Mouse (Mus musculus) liver, postnatal 0 days (tissue): ENCODE measurements around the gene Rhno1. TPM values are rescaled to one million over a fixed set of nuclear protein-coding genes. Genes with fewer than 3 reads are reported as not detected.

ENCODE experiments used
- ATAC-seq: fragments of 200-750 bp; cut with Nextera tagmentation; 2 replicates; pipeline ENCODE4 v1.8.0; 2017; ENCODE audit warnings: mild to moderate bottlenecking, moderate library complexity
- DNase-seq: peaks from one replicate; pipeline ENCODE4 v3.0.0-alpha.2; 2016
- H3K27ac ChIP-seq: fragments of 300-500 bp; sonication (generic); 2 replicates; pipeline ENCODE4 v1.5.1; 2014; ENCODE audit warnings: antibody characterized with exemption, moderate library complexity, mild to moderate bottlenecking, low read depth
- H3K27me3 ChIP-seq: fragments of 300-500 bp; sonication (generic); 2 replicates; pipeline ENCODE4 v1.6.1; 2014; ENCODE audit warnings: low read length, control low read depth, mixed read lengths; ENCODE audit not compliant: insufficient read depth
- H3K36me3 ChIP-seq: fragments of 300-500 bp; sonication (generic); replicated peaks from 2 replicates; pipeline ENCODE4 v1.6.1; 2014; ENCODE audit warnings: mild to moderate bottlenecking, control low read depth, low read length, moderate library complexity, mixed read lengths; ENCODE audit not compliant: insufficient read depth
- H3K4me1 ChIP-seq: fragments of 300-500 bp; sonication (generic); 2 replicates; pipeline ENCODE4 v1.6.1; 2014; ENCODE audit warnings: antibody characterized with exemption, mild to moderate bottlenecking, control low read depth; ENCODE audit not compliant: insufficient read depth
- H3K4me2 ChIP-seq: fragments of 300-500 bp; sonication (generic); 2 replicates; pipeline ENCODE4 v1.6.1; 2014; ENCODE audit warnings: low read depth, mild to moderate bottlenecking, low read length, moderate library complexity, mixed read lengths
- H3K4me3 ChIP-seq: fragments of 300-500 bp; sonication (generic); 2 replicates; pipeline ENCODE4 v1.5.1; 2014; ENCODE audit warnings: low read depth, low read length
- H3K9ac ChIP-seq: fragments of 300-500 bp; sonication (generic); replicated peaks from 2 replicates; pipeline ENCODE4 v1.6.1; 2014; ENCODE audit warnings: mild to moderate bottlenecking, moderate library complexity
- H3K9me3 ChIP-seq: fragments of 300-500 bp; sonication (generic); 2 replicates; pipeline ENCODE4 v1.6.1; 2016; ENCODE audit warnings: mild to moderate bottlenecking, control low read depth, low read length, mixed read lengths
- CTCF ChIP-seq: sonication (generic); IDR thresholded peaks from 2 replicates; pipeline ENCODE4 v1.5.1; 2016; ENCODE audit warnings: antibody characterized with exemption, low read depth
- EP300 ChIP-seq: IDR thresholded peaks from 2 replicates; pipeline ENCODE4 v1.6.1; 2016; ENCODE audit warnings: antibody characterized with exemption, low read depth, mild to moderate bottlenecking
- WGBS: fragments of 180-500 bp; shearing (Covaris S2); extraction: QIAGEN DNeasy Blood & Tissue Kit; methylation state at CpG from one replicate; pipeline ENCODE4 v1.1.7; 2014; ENCODE audit not compliant: insufficient replicate concordance; 5-methylcytosine and 5-hydroxymethylcytosine counted together
- polyA plus RNA-seq: library from polyadenylated mRNA; unstranded; fragments of >200 nt; fragmentation: Nextera tagmentation; extraction: Ambion mirVana; gene quantifications from 2 replicates; pipeline ENCODE4 v1.2.1, GENCODE M21; 2015

Gene Rhno1
- polyA plus RNA-seq, 1 experiment from 2014 or later: 30.0 TPM

DNA sequence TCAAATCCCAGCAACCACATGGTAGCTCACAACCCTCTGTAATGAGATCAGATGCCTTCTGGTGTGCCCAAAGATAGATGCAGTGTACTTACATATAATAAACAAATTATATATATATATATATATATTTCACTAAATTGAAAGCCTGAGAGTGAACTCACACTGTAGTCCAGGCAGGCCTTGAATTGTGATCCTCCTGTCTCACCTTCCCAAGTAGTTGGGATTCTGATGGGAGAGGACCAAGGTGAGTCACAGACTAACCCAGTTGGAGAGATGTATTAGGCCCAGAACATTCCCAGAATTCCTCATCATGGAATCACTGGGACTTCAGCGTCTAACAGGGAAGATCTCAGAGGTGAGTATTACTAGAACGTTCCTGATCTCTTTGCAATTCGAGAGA lies 36.3 kb upstream of the Rhno1 start, which contains the start of gene Nrip2:
TSS of gene Nrip2 (plus strand) at position 301 of the 400 bp plus-strand sequence.
- H3K9me3 ChIP-seq: no peaks in the 10 kb centered on the region
- no peak within 1 kb of the TSS for H3K9ac ChIP-seq
- ATAC-seq: no peak
- no peaks in the 10 kb centered on the region for H3K4me1 ChIP-seq
- DNase-seq: no peak
- TF ChIP-seq EP300: no peak
- H3K36me3 ChIP-seq: no peaks in the 10 kb centered on the region
- no peaks in the 10 kb centered on the region for H3K27me3 ChIP-seq
- H3K27ac ChIP-seq: 0 out of 2 replicates have a peak within 1 kb of the TSS, but pooled peaks have one; percentile 51
- H3K4me3 ChIP-seq: peak within 1 kb of the TSS; percentile 5
- 74% methylated on average over 3 of the region's 3 CpGs for WGBS
- H3K4me2 ChIP-seq: peak within 1 kb of the TSS; percentile 51

DNA sequence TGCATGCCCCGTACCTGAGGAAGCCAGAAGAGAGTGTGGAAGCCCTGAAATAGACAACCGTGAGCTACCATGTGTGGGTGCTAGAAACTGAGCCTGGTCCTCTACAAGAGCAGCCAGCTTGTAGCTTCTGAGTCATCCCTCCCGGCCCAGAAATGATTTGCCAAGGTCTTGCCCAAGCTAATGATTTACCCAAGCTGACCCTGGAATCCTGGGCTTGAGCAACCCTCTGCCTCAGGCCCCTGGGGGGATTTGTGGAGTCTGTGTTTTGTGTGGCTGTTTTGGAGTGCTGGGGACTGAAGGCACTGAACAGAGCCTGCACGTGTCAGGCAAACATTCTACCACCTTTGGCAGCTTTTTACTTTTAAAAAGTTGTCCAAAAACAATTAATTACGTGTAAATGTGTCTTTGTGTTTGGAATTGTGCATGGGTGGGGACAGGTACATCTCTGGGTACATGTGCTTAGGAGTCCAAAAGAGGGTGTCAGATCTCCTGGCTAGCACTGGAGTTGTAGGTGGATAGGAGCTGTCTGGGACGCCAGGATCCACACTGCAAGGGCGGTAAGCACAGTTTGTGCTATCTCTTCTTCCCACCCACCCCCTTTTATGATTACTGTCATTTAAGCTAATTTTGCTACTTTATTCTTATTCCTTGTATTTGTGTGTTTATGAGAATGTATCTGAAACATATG lies 35.0 kb upstream of the Rhno1 start:
- H3K4me2 ChIP-seq: no peak overlapping the region
- ATAC-seq: peak; percentile 88
- no peak overlapping the region for H3K9ac ChIP-seq
- H3K36me3 ChIP-seq: no peaks in the 10 kb centered on the region
- H3K9me3 ChIP-seq: no peaks in the 10 kb centered on the region
- H3K4me3 ChIP-seq: no peak overlapping the region
- peak; percentile 53 for DNase-seq
- H3K4me1 ChIP-seq: no peaks in the 10 kb centered on the region
- no peaks in the 10 kb centered on the region for H3K27me3 ChIP-seq
- TF ChIP-seq CTCF: no peak
- TF ChIP-seq EP300: no peak
- peak overlapping the region; percentile 51; the same call in 1 of the 2 replicates for H3K27ac ChIP-seq
- WGBS: 54% methylated on average over 7 of the region's 7 CpGs

DNA sequence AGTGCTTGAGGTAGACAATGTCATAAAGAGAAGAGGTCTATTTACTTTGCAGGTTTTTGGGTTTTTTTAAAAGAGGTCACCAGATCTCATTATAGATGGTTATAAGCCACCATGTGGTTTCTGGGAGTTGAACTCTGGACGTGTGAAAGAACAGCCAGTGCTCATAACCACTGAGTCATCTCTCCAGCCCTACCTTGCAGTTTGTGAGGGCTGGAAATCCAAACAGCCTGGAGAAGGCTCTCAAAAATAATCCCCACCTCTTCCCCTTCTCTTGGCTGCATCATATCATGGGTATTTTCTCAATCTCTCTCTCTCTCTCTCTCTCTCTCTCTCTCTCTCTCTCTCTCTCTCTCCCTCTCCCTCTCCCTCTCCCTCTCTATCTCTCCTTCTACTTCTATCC lies 28.0 kb upstream of the Rhno1 start:
- WGBS: 45% methylated on average over 1 of the region's 1 CpGs
- DNase-seq (no peak), ATAC-seq (no peak)
- H3K4me2 ChIP-seq: no peak overlapping the region
- H3K9ac ChIP-seq: no peak overlapping the region
- H3K9me3 ChIP-seq: no peaks in the 10 kb centered on the region
- H3K4me1 ChIP-seq: no peaks in the 10 kb centered on the region
- TF ChIP-seq CTCF (no peak), EP300 (no peak)
- H3K36me3 ChIP-seq: no peaks in the 10 kb centered on the region
- H3K27ac ChIP-seq: no peak overlapping the region
- no peaks in the 10 kb centered on the region for H3K27me3 ChIP-seq
- no peak overlapping the region for H3K4me3 ChIP-seq

DNA sequence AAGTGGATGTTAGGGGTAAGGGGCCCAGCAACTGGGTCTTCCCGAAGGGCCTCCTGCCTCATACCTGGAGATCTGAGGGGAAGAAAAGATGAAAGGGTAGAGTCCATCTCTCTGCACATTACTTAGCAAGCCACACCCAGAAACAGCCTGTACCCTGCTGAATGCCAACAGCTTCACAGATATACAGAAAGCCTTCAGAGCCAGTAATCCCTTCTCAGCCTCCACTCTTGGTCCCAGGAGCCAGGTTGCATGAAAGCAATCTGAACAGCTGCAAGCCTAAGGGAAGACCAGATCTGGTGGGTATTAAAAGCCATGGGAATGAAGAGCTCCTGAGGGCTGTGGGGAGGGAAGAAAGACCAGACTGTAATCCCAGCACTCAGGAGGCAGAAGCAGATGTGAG lies 26.5 kb upstream of the Rhno1 start:
- DNase-seq (no peak), ATAC-seq (no peak)
- TF ChIP-seq EP300 (no peak), CTCF (no peak)
- Histone ChIP-seq H3K4me3 (no peak overlapping the region), H3K4me2 (no peak overlapping the region), H3K27ac (no peak overlapping the region), H3K9ac (no peak overlapping the region), H3K4me1 (no peaks in the 10 kb centered on the region), H3K27me3 (no peaks in the 10 kb centered on the region), H3K36me3 (no peaks in the 10 kb centered on the region), H3K9me3 (no peaks in the 10 kb centered on the region)
- 74% methylated on average over 1 of the region's 1 CpGs for WGBS

DNA sequence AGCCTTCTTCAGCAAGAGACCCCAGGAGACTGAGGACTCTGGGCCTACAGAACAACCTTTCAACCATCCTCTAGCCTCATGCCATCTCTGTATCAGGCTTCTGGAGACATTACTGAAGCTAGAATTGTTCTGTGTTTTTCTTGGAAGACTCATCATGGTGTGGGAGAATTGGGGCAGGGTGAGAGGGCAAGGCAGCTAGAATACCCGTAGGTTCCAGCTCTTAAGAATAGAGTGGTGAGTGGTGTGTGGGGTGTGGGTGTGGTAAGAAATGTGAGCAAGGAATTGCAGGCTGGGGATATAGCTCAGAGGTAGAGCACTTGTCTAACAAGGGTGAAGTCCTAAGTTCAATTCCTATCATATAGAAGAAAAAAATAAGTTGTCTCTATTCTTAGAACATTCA lies 22.3 kb upstream of the Rhno1 start:
- H3K9ac ChIP-seq: no peak overlapping the region
- H3K4me3 ChIP-seq: no peak overlapping the region
- TF ChIP-seq CTCF: no peak
- TF ChIP-seq EP300: no peak
- ATAC-seq (no peak), DNase-seq (no peak)
- no peaks in the 10 kb centered on the region for H3K27me3 ChIP-seq
- no peak overlapping the region for H3K4me2 ChIP-seq
- no peaks in the 10 kb centered on the region for H3K4me1 ChIP-seq
- no peaks in the 10 kb centered on the region for H3K36me3 ChIP-seq
- WGBS: 69% methylated on average over 1 of the region's 1 CpGs
- no peak overlapping the region for H3K27ac ChIP-seq
- H3K9me3 ChIP-seq: no peaks in the 10 kb centered on the region

DNA sequence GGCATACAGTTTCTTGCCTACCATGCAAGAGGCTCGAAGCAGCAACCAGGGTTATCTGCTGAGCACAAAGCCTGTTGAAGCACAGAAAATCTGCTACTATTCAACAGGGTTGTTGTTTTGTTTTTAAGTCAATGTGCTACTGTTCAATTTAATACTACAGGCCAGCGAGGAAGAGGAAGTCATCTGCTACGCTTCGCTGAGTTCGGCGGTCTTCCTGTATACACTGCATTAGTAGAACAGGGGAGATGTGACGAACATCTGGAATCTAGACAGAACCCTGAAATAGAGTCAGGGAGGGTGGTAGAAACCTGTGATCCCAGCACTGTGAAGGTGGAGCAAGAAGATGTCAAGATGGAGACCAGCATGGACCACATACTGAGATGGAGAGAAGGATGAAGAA lies 21.0 kb upstream of the Rhno1 start:
- Histone ChIP-seq H3K4me3 (no peak overlapping the region), H3K4me2 (no peak overlapping the region), H3K27me3 (no peaks in the 10 kb centered on the region), H3K9ac (no peak overlapping the region), H3K27ac (no peak overlapping the region), H3K4me1 (no peaks in the 10 kb centered on the region), H3K9me3 (no peaks in the 10 kb centered on the region), H3K36me3 (no peaks in the 10 kb centered on the region)
- DNase-seq: no peak
- no peak for TF ChIP-seq EP300
- TF ChIP-seq CTCF: no peak
- WGBS: 44% methylated on average over 7 of the region's 7 CpGs
- ATAC-seq: no peak
